Mouse (Mus musculus) intestine, embryonic 14.5 days (tissue): ENCODE measurements around the gene Ces4a. TPM values are rescaled to one million over a fixed set of nuclear protein-coding genes. Genes with fewer than 3 reads are reported as not detected.
"Not testable (repeated sequence)": the region's sequence is repeated elsewhere in the genome, so short reads cannot be mapped to it uniquely, and the experiment has no call there.

Source experiments
- ATAC-seq: fragments of 200-750 bp; cut with Nextera tagmentation; replicated peaks from 2 replicates; pipeline ENCODE4 v1.8.0; 2017; ENCODE audit warnings: low read depth, moderate number of reproducible peaks, moderate TSS enrichment, moderate library complexity; ENCODE audit not compliant: low FRiP score, low TSS enrichment
- DNase-seq: peaks from one replicate; pipeline ENCODE4 v3.0.0-alpha.2; 2018; ENCODE audit warnings: low spot score
- H3K27ac ChIP-seq: fragments of 300-500 bp; sonication (generic); 2 replicates; pipeline ENCODE4 v1.5.1; 2014; ENCODE audit warnings: low read depth, mild to moderate bottlenecking, control low read depth
- H3K27me3 ChIP-seq: fragments of 300-500 bp; sonication (generic); replicated peaks from 2 replicates; pipeline ENCODE4 v1.6.1; 2014; ENCODE audit warnings: low read length, control low read depth; ENCODE audit not compliant: control insufficient read depth, insufficient read depth
- H3K36me3 ChIP-seq: fragments of 300-500 bp; sonication (generic); 2 replicates; pipeline ENCODE4 v1.6.1; 2014; ENCODE audit warnings: low read length, control low read depth; ENCODE audit not compliant: control insufficient read depth, insufficient read depth
- H3K4me1 ChIP-seq: fragments of 300-500 bp; sonication (generic); replicated peaks from 2 replicates; pipeline ENCODE4 v1.6.1; 2014; ENCODE audit warnings: low read length, control low read depth, mixed read lengths; ENCODE audit not compliant: control insufficient read depth, insufficient read depth
- H3K4me2 ChIP-seq: fragments of 300-500 bp; sonication (generic); 2 replicates; pipeline ENCODE4 v1.6.1; 2014; ENCODE audit warnings: low read length
- H3K4me3 ChIP-seq: fragments of 300-500 bp; sonication (generic); 2 replicates; pipeline ENCODE4 v1.5.1; 2014; ENCODE audit warnings: low read depth, low read length, control low read depth, mixed read lengths
- H3K9ac ChIP-seq: fragments of 300-500 bp; sonication (generic); 2 replicates; pipeline ENCODE4 v1.6.1; 2014; ENCODE audit warnings: mild to moderate bottlenecking, low read length
- H3K9me3 ChIP-seq: fragments of 300-500 bp; sonication (generic); 2 replicates; pipeline ENCODE4 v1.6.1; 2016; ENCODE audit warnings: low read length, control low read depth; ENCODE audit not compliant: control insufficient read depth
- WGBS: fragments of 180-500 bp; shearing (Covaris S2); extraction: QIAGEN DNeasy Blood & Tissue Kit; methylation state at CpG from one replicate; pipeline ENCODE4 v1.1.7; 2014; 5-methylcytosine and 5-hydroxymethylcytosine counted together
- polyA plus RNA-seq: library from polyadenylated mRNA; unstranded; fragments of >200 nt; fragmentation: Nextera tagmentation; extraction: Ambion mirVana; gene quantifications from 2 replicates; pipeline ENCODE4 v1.2.1, GENCODE M21; 2014

The Ces4a gene
- not detected in 2 replicates for polyA plus RNA-seq

DNA sequence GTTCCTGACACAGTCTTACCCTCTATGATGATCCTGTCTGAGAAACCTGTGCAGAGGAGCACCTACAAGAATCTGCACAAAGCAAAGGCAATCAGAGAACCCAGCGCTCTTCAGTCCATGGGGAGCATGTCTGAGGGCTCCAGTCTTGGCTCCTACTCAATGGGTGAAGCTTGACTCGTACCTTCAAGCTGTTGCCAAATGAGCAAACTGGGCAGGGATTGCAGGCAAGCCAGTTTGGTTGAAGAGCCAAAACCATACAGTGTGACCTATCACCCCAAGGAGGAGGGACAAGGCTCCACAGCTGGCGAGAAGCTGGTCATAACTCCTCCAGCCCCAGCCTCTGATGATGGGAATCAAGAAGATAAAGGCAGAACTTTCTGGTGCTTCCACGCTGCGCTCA, at the start of gene Ces4a:
Gene Ces4a, plus strand, starts transcription at position 292 of the 400 bp plus-strand sequence.
- Histone ChIP-seq H3K4me1 (no peaks in the 10 kb centered on the region), H3K27ac (no peak within 1 kb of the TSS), H3K4me2 (no peak within 1 kb of the TSS), H3K4me3 (no peak within 1 kb of the TSS), H3K9me3 (no peaks in the 10 kb centered on the region), H3K36me3 (no peaks in the 10 kb centered on the region), H3K9ac (no peak within 1 kb of the TSS), H3K27me3 (no peaks in the 10 kb centered on the region)
- 88% methylated on average over 5 of the region's 5 CpGs for WGBS
- no peak for ATAC-seq
- no peak for DNase-seq

DNA sequence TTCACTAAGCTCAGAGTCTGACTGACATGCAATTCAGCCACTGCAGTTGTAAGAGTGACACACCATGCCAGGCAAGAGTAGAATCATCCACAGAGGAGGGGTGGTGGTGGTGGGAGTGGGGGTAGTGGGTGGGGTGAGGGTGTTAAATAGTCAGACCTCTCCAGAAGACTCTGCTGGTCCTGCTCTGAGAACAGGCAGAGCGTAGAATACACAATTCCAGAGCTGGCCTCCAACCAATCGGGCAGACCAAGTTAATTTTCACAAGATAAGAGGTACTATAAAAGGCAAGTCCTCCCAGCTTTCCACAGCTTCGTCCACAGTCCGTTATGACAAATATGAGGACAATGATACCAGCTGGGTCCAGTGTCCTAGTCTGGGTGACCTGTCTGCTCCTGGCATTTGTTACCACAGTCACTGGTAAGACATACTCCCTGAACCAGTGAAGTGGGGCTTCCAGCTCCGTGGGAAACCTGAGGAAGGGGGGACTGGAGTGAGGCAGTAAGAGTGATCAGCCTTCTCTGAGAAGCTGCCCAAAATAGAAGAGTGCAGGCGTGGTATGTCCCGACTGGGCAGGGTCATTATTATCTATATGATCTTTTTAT, 48.0 kb upstream of the Ces4a start, which contains the start of gene Ces3b:
Gene Ces3b, plus strand, starts transcription at position 305 of the 602 bp plus-strand sequence.
- 60% methylated on average over 7 of the region's 7 CpGs for WGBS
- Histone ChIP-seq H3K9me3 (no peaks in the 10 kb centered on the region), H3K4me1 (no peaks in the 10 kb centered on the region), H3K4me3 (no peak within 1 kb of the TSS), H3K27ac (no peak within 1 kb of the TSS), H3K27me3 (no peaks in the 10 kb centered on the region), H3K36me3 (no peaks in the 10 kb centered on the region), H3K9ac (no peak within 1 kb of the TSS), H3K4me2 (no peak within 1 kb of the TSS)
- DNase-seq (no peak), ATAC-seq (no peak)

DNA sequence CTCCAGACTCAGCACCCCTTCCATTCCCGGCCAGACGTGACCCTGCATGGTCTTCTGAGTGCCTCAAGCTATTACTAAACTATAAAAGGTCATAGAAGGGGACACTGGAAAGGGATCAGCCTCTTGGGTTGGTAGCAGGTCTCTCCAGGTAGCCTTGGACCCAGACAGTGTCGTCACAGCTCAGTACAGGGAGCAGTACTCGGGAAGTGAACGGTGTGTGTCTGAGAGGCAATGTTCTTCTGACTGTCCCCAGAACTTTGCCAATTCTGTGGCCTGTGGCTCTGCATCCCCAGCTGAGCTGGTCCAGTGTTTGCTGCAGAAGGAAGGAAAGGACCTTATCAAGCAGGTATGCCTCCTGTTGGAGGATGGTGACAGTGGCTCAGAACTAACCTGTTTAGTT, 43.4 kb upstream of the Ces4a start:
- not testable (repeated sequence) for ATAC-seq, H3K36me3 ChIP-seq, H3K4me1 ChIP-seq, H3K27ac ChIP-seq, DNase-seq, H3K27me3 ChIP-seq, H3K9ac ChIP-seq, H3K4me2 ChIP-seq, H3K9me3 ChIP-seq, H3K4me3 ChIP-seq
- WGBS: 73% methylated on average over 4 of the region's 5 CpGs

DNA sequence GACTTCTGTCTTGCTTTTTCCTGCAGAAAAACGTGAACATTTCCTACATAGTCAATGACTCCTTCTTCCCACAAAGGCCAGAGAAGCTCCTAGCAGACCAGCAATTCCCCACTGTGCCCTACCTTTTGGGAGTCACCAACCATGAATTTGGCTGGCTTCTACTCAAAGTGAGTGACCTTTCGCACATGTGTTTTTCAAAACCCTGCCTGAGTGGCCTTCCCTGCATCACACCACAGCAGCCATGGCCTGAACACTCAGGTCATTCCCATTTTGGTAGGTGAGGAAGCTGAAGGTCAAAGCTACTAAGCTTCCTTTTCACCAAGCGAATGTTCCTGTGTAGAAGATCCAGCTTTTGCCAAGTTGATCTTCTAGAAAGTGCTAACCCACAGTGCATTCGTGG, 43.0 kb upstream of the Ces4a start:
- ATAC-seq (no peak), DNase-seq (no peak)
- Histone ChIP-seq H3K9me3 (no peaks in the 10 kb centered on the region), H3K4me3 (no peak overlapping the region), H3K27ac (no peak overlapping the region), H3K4me1 (no peaks in the 10 kb centered on the region), H3K9ac (no peak overlapping the region), H3K27me3 (no peaks in the 10 kb centered on the region), H3K36me3 (no peaks in the 10 kb centered on the region), H3K4me2 (no peak overlapping the region)
- WGBS: 67% methylated on average over 4 of the region's 4 CpGs

DNA sequence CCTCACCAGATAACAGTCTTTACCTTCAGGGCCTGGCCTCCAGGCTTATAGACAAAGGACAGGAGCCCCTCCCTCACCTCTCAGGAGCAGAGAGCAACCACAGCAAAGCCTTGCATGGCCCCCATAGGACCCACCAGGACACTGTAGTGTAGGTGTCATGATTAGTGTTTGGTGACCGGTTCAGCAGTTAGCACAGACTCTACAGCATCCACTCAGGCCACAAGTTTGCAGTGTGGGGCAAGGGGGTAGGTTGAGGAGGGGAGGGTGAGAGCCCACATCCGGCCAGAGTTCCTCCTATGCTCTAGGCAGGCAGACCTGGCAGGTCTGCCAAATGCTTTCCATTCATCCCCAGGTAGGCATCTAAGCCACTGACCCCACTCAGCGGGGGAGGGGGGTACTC, 37.6 kb upstream of the Ces4a start:
- Histone ChIP-seq H3K9me3 (no peaks in the 10 kb centered on the region), H3K9ac (no peak overlapping the region), H3K4me3 (no peak overlapping the region), H3K27me3 (no peaks in the 10 kb centered on the region), H3K36me3 (no peaks in the 10 kb centered on the region), H3K4me2 (no peak overlapping the region), H3K27ac (no peak overlapping the region), H3K4me1 (no peaks in the 10 kb centered on the region)
- no peak for ATAC-seq
- 86% methylated on average over 3 of the region's 3 CpGs for WGBS
- no peak for DNase-seq

DNA sequence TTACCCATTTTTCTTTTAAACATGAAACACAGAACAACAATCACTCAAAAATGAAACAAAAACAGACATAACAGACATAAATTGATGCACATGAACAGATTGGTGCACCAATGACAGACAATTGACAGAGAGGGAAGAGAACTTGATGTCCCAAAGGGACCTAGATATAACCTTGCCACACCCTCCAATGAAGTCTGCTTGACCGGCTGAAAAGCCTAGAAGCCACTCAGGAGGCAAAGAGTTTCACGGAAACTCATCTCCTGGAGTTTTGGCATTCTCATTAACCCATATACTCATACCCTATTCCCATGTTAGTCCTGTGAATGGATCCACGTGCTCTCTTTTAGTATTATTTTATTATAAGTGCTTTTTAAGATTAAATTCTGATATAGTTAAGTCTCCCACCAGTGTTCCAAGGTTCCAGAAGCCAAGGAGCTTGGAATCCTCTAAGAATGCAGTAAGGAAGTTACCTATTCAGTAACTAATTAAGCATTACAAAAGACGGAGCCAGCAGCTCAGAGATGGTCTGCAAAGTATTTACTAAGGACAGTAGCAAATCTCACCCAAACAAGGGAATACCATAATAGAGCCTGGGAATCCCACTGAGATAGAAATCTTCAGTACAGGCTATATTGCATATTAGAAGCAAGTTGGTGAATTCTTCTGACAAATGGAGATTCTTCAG, 29.4 kb upstream of the Ces4a start:
- DNase-seq, H3K27ac ChIP-seq, H3K4me1 ChIP-seq, H3K9me3 ChIP-seq, H3K4me3 ChIP-seq, ATAC-seq, H3K27me3 ChIP-seq, H3K4me2 ChIP-seq, H3K36me3 ChIP-seq, H3K9ac ChIP-seq: not testable (repeated sequence)
- 84% methylated on average over 4 of the region's 4 CpGs for WGBS

DNA sequence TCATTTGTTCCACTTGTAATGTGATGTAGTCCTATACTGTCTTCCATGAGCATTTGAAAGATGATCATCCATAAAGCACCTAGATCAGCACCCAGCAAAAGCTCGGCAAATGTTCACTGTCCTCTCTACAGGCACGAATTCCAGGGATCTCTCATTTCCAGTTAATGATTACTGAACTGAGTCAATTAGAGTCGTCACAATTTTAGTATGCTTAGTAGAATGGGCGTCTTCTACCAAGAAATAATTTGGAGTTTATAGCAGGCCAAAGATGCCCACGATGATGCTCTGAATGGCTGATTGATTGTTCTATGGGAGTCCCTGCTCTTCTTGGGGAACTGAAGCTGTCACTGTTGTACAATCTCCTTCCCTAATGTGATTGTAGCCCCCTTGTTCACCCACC, 27.9 kb upstream of the Ces4a start:
- H3K4me3 ChIP-seq, H3K36me3 ChIP-seq, H3K27ac ChIP-seq, H3K4me2 ChIP-seq, DNase-seq, ATAC-seq, H3K27me3 ChIP-seq, H3K9ac ChIP-seq, H3K4me1 ChIP-seq, H3K9me3 ChIP-seq: not testable (repeated sequence)
- WGBS: 73% methylated on average over 5 of the region's 5 CpGs

DNA sequence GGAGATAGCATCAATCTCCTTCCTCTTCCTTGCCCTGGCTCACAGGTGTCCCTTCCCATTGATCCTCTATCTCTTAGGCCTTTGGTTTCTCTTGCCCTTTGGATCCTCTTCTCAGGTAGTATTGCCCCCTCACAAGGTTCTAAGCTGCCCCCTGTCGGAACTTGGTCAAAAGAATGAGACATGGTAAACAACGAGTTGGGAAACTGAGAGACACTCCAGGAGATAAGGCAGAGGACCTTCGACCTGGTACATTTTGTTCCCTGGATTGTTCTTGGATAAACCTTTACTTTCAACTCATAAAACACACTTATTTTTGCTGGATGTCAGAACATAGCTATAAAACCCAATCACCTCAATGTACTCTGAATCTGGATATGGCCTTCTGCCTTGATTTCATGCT, 27.4 kb upstream of the Ces4a start:
- no peak overlapping the region for H3K27ac ChIP-seq
- H3K4me2 ChIP-seq: no peak overlapping the region
- H3K9ac ChIP-seq: no peak overlapping the region
- H3K4me3 ChIP-seq: no peak overlapping the region
- DNase-seq (no peak), ATAC-seq (no peak)
- no peaks in the 10 kb centered on the region for H3K27me3 ChIP-seq
- H3K4me1 ChIP-seq: no peaks in the 10 kb centered on the region
- H3K9me3 ChIP-seq: no peaks in the 10 kb centered on the region
- 81% methylated on average over 3 of the region's 3 CpGs for WGBS
- H3K36me3 ChIP-seq: no peaks in the 10 kb centered on the region

DNA sequence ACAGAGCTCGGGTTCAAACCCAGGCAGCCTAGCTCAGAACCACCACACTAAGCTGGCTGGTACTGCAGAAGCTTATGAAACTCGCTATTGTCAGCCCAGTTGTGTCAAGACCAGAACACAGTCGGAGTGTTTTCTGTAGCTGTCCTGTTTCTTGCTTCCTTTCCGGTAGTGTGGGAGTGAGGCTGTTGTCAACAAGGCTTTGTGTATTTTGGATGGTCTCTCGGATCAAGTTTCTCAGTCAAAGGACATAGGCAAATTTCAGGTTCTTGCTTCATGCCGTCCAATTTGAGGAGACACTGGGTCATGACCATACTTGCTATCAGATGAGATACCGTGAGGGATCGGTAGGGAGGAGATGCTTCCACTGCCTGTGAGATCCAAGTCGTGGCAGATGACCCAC, 1.7 kb upstream of the Ces4a start:
- Histone ChIP-seq H3K36me3 (no peaks in the 10 kb centered on the region), H3K4me1 (no peaks in the 10 kb centered on the region), H3K4me2 (no peak overlapping the region), H3K9me3 (no peaks in the 10 kb centered on the region), H3K4me3 (no peak overlapping the region), H3K9ac (no peak overlapping the region), H3K27me3 (no peaks in the 10 kb centered on the region), H3K27ac (no peak overlapping the region)
- DNase-seq (no peak), ATAC-seq (no peak)
- WGBS: 79% methylated on average over 9 of the region's 9 CpGs
